Mouse (Mus musculus) midbrain, embryonic 11.5 days (tissue): ENCODE measurements around the gene Ric3. TPM values are rescaled to one million over a fixed set of nuclear protein-coding genes. Genes with fewer than 3 reads are reported as not detected.
"Not testable (repeated sequence)": the region's sequence is repeated elsewhere in the genome, so short reads cannot be mapped to it uniquely, and the experiment has no call there.

Experiments used
- ATAC-seq: fragments of 200-750 bp; cut with Nextera tagmentation; 2 replicates; pipeline ENCODE4 v1.8.0; 2017; ENCODE audit warnings: moderate TSS enrichment, moderate library complexity; ENCODE audit not compliant: low FRiP score
- DNase-seq: peaks from one replicate; pipeline ENCODE4 v3.0.0; 2015; ENCODE audit warnings: low spot score; ENCODE audit errors: missing footprints
- H3K27ac ChIP-seq: fragments of 300-500 bp; sonication (generic); 2 replicates; pipeline ENCODE4 v1.5.1; 2014; ENCODE audit warnings: low read depth, low read length
- H3K27me3 ChIP-seq: fragments of 300-500 bp; sonication (generic); 2 replicates; pipeline ENCODE4 v1.6.1; 2014; ENCODE audit warnings: mild to moderate bottlenecking, low read length, moderate library complexity, mixed read lengths; ENCODE audit not compliant: control insufficient read depth, insufficient read depth
- H3K36me3 ChIP-seq: fragments of 300-500 bp; sonication (generic); 2 replicates; pipeline ENCODE4 v1.6.1; 2014; ENCODE audit warnings: mild to moderate bottlenecking, low read length, moderate library complexity, mixed read lengths; ENCODE audit not compliant: control insufficient read depth, insufficient read depth
- H3K4me1 ChIP-seq: fragments of 300-500 bp; sonication (generic); 2 replicates; pipeline ENCODE4 v1.6.1; 2014; ENCODE audit warnings: low read length; ENCODE audit not compliant: control insufficient read depth, insufficient read depth
- H3K4me2 ChIP-seq: fragments of 300-500 bp; sonication (generic); 2 replicates; pipeline ENCODE4 v1.6.1; 2014; ENCODE audit warnings: mild to moderate bottlenecking, moderate library complexity
- H3K4me3 ChIP-seq: fragments of 300-500 bp; sonication (generic); 2 replicates; pipeline ENCODE4 v1.5.1; 2014; ENCODE audit warnings: low read depth, low read length
- H3K9ac ChIP-seq: fragments of 300-500 bp; sonication (generic); 2 replicates; pipeline ENCODE4 v1.6.1; 2014; ENCODE audit warnings: low read length
- H3K9me3 ChIP-seq: fragments of 300-500 bp; sonication (generic); 2 replicates; pipeline ENCODE4 v1.6.1; 2016; ENCODE audit warnings: low read length; ENCODE audit not compliant: control insufficient read depth
- WGBS: fragments of 180-500 bp; shearing (Covaris S2); extraction: QIAGEN DNeasy Blood & Tissue Kit; methylation state at CpG from one replicate; pipeline ENCODE4 v1.1.7; 2014; 5-methylcytosine and 5-hydroxymethylcytosine counted together
- polyA plus RNA-seq: library from polyadenylated mRNA; unstranded; fragments of >200 nt; fragmentation: Nextera tagmentation; extraction: Ambion mirVana; gene quantifications from 2 replicates; pipeline ENCODE4 v1.2.1, GENCODE M21; 2014

Ric3 gene
- polyA plus RNA-seq, 1 experiment from 2014 or later: 21.3 TPM

DNA sequence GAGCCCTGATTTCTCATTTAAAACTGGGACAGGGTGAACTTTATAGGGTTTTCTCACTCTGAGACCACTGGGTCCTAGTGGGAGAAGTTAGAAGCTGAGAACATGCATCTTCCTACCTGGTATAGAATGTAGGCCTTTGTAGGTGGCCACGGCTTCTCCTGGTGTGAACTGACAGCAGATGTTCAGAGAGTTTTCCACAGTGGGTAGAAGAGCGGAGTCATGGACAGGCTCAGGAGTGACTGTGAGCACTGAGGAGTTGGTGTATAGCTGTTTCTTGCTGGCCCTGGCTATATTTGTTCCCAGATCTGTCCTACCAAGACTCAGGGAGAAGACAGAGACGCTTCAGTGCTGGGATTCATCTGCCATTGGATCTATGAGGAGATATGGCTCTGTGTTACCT lies 18.0 kb upstream of the Ric3 start:
- 86% methylated on average over 3 of the region's 3 CpGs for WGBS
- H3K27ac ChIP-seq: no peak overlapping the region
- ATAC-seq: no peak

DNA sequence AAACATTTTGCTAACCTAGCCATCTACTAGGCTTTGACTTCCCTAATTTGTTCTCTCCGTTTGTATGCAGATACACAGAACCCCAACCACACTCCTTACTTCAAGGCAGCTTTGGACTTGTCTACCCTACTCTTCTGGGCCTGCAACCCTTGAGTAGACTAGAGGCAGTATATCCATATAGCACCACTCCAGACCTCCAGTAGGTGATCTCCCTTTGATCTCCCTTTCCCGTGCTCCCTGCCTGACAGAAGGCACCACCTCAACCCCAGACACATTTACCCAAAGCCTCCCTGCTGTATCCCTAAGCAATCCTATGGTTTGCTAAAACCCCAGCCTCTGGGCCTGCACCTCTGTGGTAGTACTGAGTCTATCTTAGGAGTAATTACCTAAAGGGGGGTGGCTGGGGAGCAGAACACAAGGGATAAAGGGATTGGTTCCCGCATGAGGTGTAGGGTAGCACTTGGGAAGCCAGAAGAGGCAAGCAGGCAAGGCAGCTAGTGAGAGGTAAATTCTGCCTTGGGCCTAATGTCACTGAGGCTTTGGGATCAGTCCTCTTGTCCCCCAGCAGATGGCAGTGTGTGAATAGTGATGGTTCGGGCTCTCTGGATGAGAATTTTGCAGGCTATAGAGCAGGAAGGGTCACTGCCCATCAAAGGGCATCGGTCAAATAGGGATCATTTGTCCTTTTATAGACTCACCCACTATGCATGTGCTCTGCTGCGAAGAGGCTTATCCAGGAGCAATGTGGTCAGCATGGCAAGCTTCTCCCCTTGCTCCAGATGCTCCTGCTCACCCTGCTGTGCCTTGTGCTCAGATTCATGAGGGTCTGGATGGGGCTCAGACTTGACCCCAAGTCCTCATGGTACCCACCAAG lies 15.3 kb upstream of the Ric3 start:
- 25% methylated on average over 6 of the region's 6 CpGs for WGBS
- DNase-seq (peak; percentile 87), ATAC-seq (peak; percentile 74)
- Histone ChIP-seq H3K9ac (no peak overlapping the region), H3K4me2 (no peak overlapping the region), H3K9me3 (no peaks in the 10 kb centered on the region), H3K36me3 (no peaks in the 10 kb centered on the region), H3K4me3 (no peak overlapping the region), H3K4me1 (no peaks in the 10 kb centered on the region), H3K27ac (no peak overlapping the region), H3K27me3 (no peaks in the 10 kb centered on the region)

More for the DNA sequence above, 18.0 kb upstream of the Ric3 start:
- Histone ChIP-seq H3K9me3 (no peaks in the 10 kb centered on the region), H3K4me2 (no peak overlapping the region), H3K27me3 (no peaks in the 10 kb centered on the region), H3K4me3 (no peak overlapping the region), H3K9ac (no peak overlapping the region), H3K4me1 (no peaks in the 10 kb centered on the region), H3K36me3 (no peaks in the 10 kb centered on the region)
- no peak for DNase-seq

DNA sequence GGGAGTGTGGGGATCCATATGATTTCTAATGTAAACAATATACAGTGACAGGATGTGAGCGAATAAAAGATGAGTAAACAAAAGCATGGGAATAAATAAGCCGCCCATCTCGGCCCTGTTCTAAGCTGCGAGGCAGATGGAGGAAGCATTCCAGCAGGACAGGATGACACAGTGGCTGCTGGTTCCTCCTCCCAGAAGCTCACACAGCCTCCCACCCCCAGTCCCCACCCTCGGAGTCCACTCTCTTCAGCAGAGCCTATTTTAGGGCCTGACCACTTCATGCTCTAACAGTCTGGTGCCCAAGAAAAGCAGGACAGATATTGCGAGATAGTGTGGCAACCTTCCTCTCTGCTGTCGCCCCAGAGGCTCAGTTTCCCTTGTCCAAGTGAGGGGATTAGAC lies 14.1 kb upstream of the Ric3 start:
- 80% methylated on average over 7 of the region's 7 CpGs for WGBS
- no peaks in the 10 kb centered on the region for H3K4me1 ChIP-seq
- no peak overlapping the region for H3K27ac ChIP-seq
- no peak overlapping the region for H3K9ac ChIP-seq
- no peak overlapping the region for H3K4me3 ChIP-seq
- ATAC-seq (no peak), DNase-seq (no peak)
- H3K4me2 ChIP-seq: no peak overlapping the region
- H3K36me3 ChIP-seq: no peaks in the 10 kb centered on the region
- H3K9me3 ChIP-seq: no peaks in the 10 kb centered on the region
- no peaks in the 10 kb centered on the region for H3K27me3 ChIP-seq

DNA sequence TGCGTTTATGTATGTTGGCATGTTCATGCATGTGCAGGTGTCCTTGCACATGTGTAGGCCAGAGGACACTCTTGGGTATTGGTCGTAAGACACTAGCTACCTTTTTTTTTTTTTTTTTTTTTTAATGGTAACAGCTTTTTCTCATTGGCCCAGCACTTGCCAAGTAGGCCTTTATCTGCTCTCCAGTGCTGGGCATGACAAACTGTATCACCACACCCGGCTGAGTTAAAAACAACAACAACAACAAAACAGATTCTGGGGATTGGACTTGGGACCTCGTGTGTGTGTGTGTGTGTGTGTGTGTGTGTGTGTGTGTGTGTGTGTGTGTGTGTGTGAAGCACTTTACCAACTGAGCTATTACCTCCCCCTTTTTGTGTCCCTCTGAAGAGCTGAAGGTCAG lies 13.5 kb upstream of the Ric3 start:
- WGBS: 81% methylated on average over 4 of the region's 4 CpGs

DNA sequence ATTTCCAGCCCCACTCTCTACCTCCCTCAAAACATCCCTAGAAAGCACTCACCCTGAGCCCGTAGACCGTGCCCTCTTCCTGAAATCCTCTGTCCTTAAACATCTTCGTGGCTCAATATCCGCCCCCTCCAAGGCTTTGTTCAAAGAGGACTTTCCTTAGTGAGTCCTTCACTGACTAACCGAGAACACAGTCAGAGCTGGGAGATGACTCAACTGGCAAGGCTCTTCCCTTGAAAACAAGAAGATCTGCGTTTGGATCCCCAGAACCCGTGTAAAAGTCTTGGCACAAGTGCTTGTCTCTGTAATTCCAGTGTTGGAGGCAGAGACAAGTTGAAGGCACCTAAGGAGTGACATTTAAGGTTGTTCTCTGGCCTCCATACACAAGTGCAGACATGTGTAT lies 11.2 kb upstream of the Ric3 start:
- no peak overlapping the region for H3K4me2 ChIP-seq
- H3K4me1 ChIP-seq: no peaks in the 10 kb centered on the region
- no peaks in the 10 kb centered on the region for H3K27me3 ChIP-seq
- no CpG with 5 or more reads among the region's 7 CpGs for WGBS
- ATAC-seq (no peak), DNase-seq (no peak)
- H3K9me3 ChIP-seq: no peaks in the 10 kb centered on the region
- no peak overlapping the region for H3K27ac ChIP-seq
- no peak overlapping the region for H3K9ac ChIP-seq
- H3K36me3 ChIP-seq: no peaks in the 10 kb centered on the region
- H3K4me3 ChIP-seq: no peak overlapping the region

More for the DNA sequence above, 13.5 kb upstream of the Ric3 start:
- Histone ChIP-seq H3K9ac (no peak overlapping the region), H3K4me1 (no peaks in the 10 kb centered on the region), H3K27me3 (no peaks in the 10 kb centered on the region), H3K4me2 (no peak overlapping the region), H3K36me3 (no peaks in the 10 kb centered on the region), H3K9me3 (no peaks in the 10 kb centered on the region), H3K4me3 (no peak overlapping the region), H3K27ac (no peak overlapping the region)
- DNase-seq (no peak), ATAC-seq (no peak)

DNA sequence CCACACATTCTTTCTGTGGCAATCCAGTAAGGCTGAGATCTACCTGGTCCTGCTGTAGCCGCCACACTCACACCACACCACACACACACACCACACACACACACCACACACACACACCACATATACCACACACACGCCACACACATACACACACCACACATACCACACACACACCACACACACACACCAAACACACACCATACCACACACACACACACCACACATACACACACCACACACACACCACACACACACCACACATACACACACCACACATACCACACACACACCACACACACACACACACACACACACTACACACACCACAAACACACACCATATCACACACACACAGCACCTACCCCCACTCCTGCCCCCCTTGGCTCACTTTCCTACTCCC lies 8.2 kb upstream of the Ric3 start:
- H3K9me3 ChIP-seq, H3K27me3 ChIP-seq, H3K27ac ChIP-seq, ATAC-seq, H3K4me3 ChIP-seq, H3K4me2 ChIP-seq, H3K4me1 ChIP-seq, H3K9ac ChIP-seq, H3K36me3 ChIP-seq, DNase-seq: not testable (repeated sequence)
- WGBS: no CpG with 5 or more reads among the region's 2 CpGs

DNA sequence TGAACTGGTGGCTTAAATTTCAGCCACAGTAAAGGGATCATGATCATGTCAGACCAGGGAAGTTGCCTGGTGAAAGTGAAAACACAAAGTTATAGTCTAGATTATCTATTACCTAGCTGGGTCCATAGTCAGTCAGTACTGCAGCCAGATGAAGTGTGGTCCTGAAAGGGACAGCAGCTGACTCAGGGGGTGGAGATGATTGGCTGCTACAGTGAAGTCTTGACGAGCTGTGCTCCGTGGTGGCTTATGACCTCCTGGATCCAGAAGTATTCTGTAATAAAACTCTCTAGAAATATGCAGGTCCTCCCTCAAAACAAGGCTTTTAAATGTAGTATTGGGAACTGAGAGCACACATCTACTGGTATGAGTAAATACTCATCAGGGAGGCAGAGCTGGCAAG lies 3.8 kb upstream of the Ric3 start:
- Histone ChIP-seq H3K36me3 (no peaks in the 10 kb centered on the region), H3K4me2 (no peak overlapping the region), H3K27me3 (no peaks in the 10 kb centered on the region), H3K4me1 (peaks cover 6% of the 10 kb centered on the region), H3K9me3 (no peaks in the 10 kb centered on the region), H3K4me3 (no peak overlapping the region), H3K27ac (no peak overlapping the region), H3K9ac (no peak overlapping the region)
- no peak for ATAC-seq
- 21% methylated on average over 2 of the region's 2 CpGs for WGBS
- DNase-seq: no peak

DNA sequence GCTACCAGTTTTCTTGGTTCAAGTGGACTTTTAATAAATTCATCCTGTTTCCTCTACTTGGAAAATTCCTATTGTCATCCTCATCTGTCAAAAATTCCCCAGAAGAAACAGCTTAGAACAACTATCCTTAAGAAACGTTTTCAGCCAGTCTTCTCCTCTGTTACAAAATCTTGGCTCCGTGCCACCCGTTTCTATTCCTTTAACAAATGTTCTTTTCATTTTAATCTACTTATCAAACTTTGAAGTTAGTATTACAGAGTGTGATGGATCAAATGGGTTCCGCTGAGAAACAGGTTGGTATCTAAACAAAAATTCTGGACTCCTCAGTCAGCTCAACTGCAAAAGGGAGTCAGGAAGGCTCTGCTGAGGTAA lies 668 bp upstream of the Ric3 start:
- 84% methylated on average over 4 of the region's 4 CpGs for WGBS
- Histone ChIP-seq H3K27ac (no peak overlapping the region), H3K4me1 (peaks cover 9% of the 10 kb centered on the region), H3K4me2 (no peak overlapping the region), H3K9ac (no peak overlapping the region), H3K36me3 (no peaks in the 10 kb centered on the region), H3K4me3 (no peak overlapping the region; the same call in 1 of the 2 replicates), H3K9me3 (no peaks in the 10 kb centered on the region), H3K27me3 (no peaks in the 10 kb centered on the region)
- ATAC-seq: no peak
- DNase-seq: no peak

DNA sequence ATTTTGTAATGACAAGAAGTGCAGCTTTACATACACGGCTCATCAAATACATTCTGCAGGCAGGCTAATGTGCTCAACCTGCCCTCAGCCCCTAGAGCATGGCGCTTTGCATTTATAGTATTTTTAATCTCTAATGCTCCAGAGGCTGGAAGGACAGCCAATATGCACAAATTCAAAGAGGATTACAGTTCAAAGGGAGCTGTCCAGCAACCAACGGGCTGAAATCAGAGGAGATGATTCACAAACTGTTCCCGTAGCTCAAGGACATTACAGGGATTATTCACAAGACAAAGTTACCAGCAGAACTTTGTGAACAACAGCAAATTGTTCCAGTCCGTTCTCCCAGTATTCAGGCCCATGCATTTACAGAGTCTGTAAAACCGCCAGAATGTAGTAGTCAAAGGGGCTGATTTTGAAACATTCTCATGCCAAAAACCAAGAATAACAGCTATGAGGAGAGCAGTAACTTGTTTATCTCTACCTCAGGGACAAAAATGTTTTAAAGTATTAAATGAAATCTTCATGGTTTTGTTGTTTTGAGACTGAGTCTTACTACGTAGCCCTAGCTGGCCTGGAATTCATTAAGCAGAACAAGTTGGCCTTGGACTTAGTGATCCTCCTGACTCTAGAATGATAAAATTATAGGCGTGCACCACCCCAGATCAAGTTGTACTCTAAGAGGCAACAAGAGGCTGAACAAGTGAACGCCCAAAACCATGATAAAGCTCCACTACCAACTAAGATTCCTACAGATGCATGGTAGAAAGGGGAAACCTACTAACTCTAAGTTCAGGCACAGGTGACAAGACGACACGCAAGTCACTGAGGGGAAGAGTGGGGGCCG lies 640 bp downstream of the Ric3 start:
- ATAC-seq: peak; percentile 30; the same call in 1 of the 2 replicates
- H3K27ac ChIP-seq: no peak overlapping the region; the same call in 1 of the 2 replicates

More for the DNA sequence above, 640 bp downstream of the Ric3 start:
- Histone ChIP-seq H3K4me2 (peak overlapping the region; percentile 64), H3K36me3 (no peaks in the 10 kb centered on the region), H3K9me3 (no peaks in the 10 kb centered on the region), H3K9ac (peak overlapping the region; percentile 91), H3K27me3 (no peaks in the 10 kb centered on the region), H3K4me1 (peaks cover 9% of the 10 kb centered on the region), H3K4me3 (peak overlapping the region; percentile 83)
- WGBS: 18% methylated on average over 12 of the region's 12 CpGs
- DNase-seq: peak; percentile 90
